Mouse (Mus musculus) intestine, embryonic 15.5 days (tissue): Measurements from ENCODE around the gene Klhl4. TPM values are rescaled to one million over a fixed set of nuclear protein-coding genes. Genes with fewer than 3 reads are reported as not detected.

Experiments
- ATAC-seq: fragments of 200-750 bp; cut with Nextera tagmentation; 2 replicates; pipeline ENCODE4 v1.8.0; 2017; ENCODE audit warnings: moderate TSS enrichment, moderate library complexity
- H3K27ac ChIP-seq: fragments of 300-500 bp; sonication (generic); 2 replicates; pipeline ENCODE4 v1.5.1; 2015; ENCODE audit warnings: mild to moderate bottlenecking, inconsistent platforms
- H3K27me3 ChIP-seq: fragments of 300-500 bp; sonication (generic); replicated peaks from 2 replicates; pipeline ENCODE4 v1.6.1; 2015; ENCODE audit warnings: inconsistent platforms
- H3K36me3 ChIP-seq: fragments of 300-500 bp; sonication (generic); 2 replicates; pipeline ENCODE4 v1.6.1; 2015; ENCODE audit warnings: inconsistent platforms
- H3K4me1 ChIP-seq: fragments of 300-500 bp; sonication (generic); replicated peaks from 2 replicates; pipeline ENCODE4 v1.6.1; 2015; ENCODE audit warnings: inconsistent platforms
- H3K4me2 ChIP-seq: fragments of 300-500 bp; sonication (generic); replicated peaks from 2 replicates; pipeline ENCODE4 v1.6.1; 2015; ENCODE audit warnings: mild to moderate bottlenecking, inconsistent platforms
- H3K4me3 ChIP-seq: fragments of 300-500 bp; sonication (generic); replicated peaks from 2 replicates; pipeline ENCODE4 v1.5.1; 2015; ENCODE audit warnings: inconsistent platforms
- H3K9ac ChIP-seq: fragments of 300-500 bp; sonication (generic); 2 replicates; pipeline ENCODE4 v1.6.1; 2015; ENCODE audit warnings: inconsistent platforms
- H3K9me3 ChIP-seq: fragments of 300-500 bp; sonication (generic); 2 replicates; pipeline ENCODE4 v1.6.1; 2016; ENCODE audit warnings: inconsistent platforms
- WGBS: fragments of 180-500 bp; shearing (Covaris S2); methylation state at CpG from one replicate; pipeline ENCODE4 v1.1.7; 2015; 5-methylcytosine and 5-hydroxymethylcytosine counted together
- polyA plus RNA-seq: library from polyadenylated mRNA; unstranded; fragments of >200 nt; fragmentation: Nextera tagmentation; extraction: Ambion mirVana; gene quantifications from 2 replicates; pipeline ENCODE4 v1.2.1, GENCODE M21; 2015

Klhl4 gene
- 10.5 and 12.4 TPM in 2 replicates for polyA plus RNA-seq

DNA sequence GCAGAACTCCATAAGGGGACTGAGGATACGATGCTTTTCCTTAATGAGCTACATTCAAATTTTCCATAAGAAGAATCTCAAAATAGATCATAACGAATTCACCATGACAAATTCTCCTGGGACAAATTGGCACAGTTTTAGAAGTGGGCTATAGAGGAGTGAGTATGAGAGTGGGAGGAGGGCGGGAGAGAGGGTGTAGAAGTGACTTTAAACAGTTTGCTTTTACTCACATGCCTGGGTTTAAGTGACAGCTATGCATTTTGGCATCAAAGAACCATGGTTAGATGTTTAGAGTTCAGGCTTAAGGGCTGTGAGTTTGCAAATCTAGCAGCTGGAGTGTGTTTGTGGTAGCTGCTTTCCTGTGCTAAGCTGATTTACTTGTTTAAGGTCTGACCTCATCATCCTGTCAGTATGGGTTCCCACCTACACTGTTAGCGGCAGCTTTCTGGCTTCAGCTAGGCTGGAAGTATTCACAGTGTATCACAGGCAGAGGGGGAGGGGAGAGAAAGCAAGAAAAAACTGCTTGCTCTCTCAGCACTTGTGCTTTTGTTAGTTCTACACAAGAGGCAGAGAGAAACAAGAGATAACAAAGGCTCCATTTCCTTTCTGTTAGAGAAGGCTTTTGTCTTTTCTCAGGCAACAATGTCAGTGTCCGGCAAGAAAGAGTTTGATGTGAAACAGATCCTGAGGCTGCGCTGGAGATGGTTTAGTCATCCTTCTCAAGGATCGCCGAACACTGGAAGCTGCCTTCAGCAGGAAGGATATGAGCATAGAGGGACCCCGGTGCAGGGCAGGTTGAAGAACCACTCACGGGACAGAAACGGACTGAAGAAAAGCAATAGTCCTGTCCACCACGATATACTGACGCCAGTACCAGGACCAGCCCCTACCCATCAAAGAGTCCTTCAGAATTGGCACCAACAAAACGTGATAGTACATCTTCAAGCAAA is at the start of gene Klhl4:
Klhl4 (plus strand) TSS at position 552 of the 950 bp plus-strand sequence.
- no peaks in the 10 kb centered on the region for H3K9me3 ChIP-seq
- H3K4me2 ChIP-seq = peak within 1 kb of the TSS; percentile 36
- H3K4me1 ChIP-seq = no peaks in the 10 kb centered on the region
- H3K27me3 ChIP-seq = no peaks in the 10 kb centered on the region
- peak within 1 kb of the TSS; percentile 17; the same call in 1 of the 2 replicates for H3K27ac ChIP-seq
- H3K9ac ChIP-seq = no peak within 1 kb of the TSS
- peak; percentile 68; the same call in 1 of the 2 replicates for ATAC-seq
- no peaks in the 10 kb centered on the region for H3K36me3 ChIP-seq
- WGBS = 35% methylated on average over 14 of the region's 14 CpGs
- peak within 1 kb of the TSS; percentile 16; the same call in 1 of the 2 replicates for H3K4me3 ChIP-seq

- ATAC-seq = no peak
- Histone ChIP-seq H3K9ac (no peak overlapping the region), H3K4me3 (no peak overlapping the region)
Measured at GRCm38 (mm10) chrX:114484153-114484552, 10.0 kb downstream of the Klhl4 start.

DNA sequence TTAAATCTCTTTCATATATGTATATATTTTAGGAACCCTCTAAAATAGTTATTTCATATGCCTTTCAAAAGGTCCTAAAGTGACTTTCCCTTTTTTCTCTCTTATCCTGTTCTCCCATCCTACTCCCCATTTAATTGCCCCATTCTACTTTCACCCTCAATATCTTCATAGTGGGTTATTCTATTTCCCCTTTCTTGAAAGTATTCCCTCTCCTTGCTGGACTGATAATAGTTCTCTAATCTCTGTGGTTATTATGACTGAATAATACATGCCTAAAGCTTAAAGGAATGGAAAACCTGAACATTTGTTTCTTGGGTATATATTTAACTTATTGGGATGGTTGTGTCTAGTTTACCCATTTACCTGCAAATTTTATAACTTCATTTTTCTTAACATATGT is 12.6 kb downstream of the Klhl4 start:
- Histone ChIP-seq H3K27ac (no peak overlapping the region), H3K36me3 (no peaks in the 10 kb centered on the region), H3K4me2 (no peak overlapping the region), H3K9ac (no peak overlapping the region), H3K4me1 (no peaks in the 10 kb centered on the region), H3K4me3 (no peak overlapping the region), H3K9me3 (no peaks in the 10 kb centered on the region), H3K27me3 (no peaks in the 10 kb centered on the region)
- ATAC-seq = no peak

More at GRCm38 (mm10) chrX:114484153-114484552, 10.0 kb downstream of the Klhl4 start:
- H3K4me2 ChIP-seq = no peak overlapping the region
- no peaks in the 10 kb centered on the region for H3K9me3 ChIP-seq
- no peak overlapping the region for H3K27ac ChIP-seq
- no peaks in the 10 kb centered on the region for H3K27me3 ChIP-seq
- no peaks in the 10 kb centered on the region for H3K4me1 ChIP-seq
- H3K36me3 ChIP-seq = no peaks in the 10 kb centered on the region

GRCm38 (mm10) chrX:114558141-114558540 is 84.0 kb downstream of the Klhl4 start:
- no peak overlapping the region for H3K27ac ChIP-seq
- H3K4me3 ChIP-seq = no peak overlapping the region
- H3K9me3 ChIP-seq = no peaks in the 10 kb centered on the region
- no peaks in the 10 kb centered on the region for H3K27me3 ChIP-seq
- no peaks in the 10 kb centered on the region for H3K4me1 ChIP-seq
- no peak overlapping the region for H3K9ac ChIP-seq
- H3K4me2 ChIP-seq = no peak overlapping the region
- no peaks in the 10 kb centered on the region for H3K36me3 ChIP-seq
- ATAC-seq = no peak
- 35% methylated on average over 3 of the region's 3 CpGs for WGBS

DNA sequence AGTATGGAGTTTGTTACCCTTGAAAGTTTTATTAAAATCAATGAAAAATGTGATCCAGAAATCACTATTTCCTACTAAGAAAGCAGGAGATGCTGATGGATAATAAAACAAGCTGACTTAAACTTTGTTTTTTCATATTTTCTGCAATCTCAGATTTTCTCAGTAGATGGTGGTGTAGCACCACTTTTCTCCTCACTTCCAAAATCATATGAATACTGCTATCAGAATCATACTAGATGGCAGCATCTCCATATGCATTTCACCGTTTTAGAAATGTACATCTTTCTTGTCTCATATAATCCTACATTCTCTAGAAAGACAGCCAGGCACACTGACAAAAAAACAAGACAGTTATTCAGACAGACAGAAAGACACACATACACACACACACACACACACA is 108.2 kb downstream of the Klhl4 start:
- Histone ChIP-seq H3K4me2 (no peak overlapping the region), H3K4me1 (no peaks in the 10 kb centered on the region), H3K36me3 (no peaks in the 10 kb centered on the region), H3K4me3 (no peak overlapping the region), H3K9me3 (no peaks in the 10 kb centered on the region), H3K27ac (no peak overlapping the region), H3K9ac (no peak overlapping the region), H3K27me3 (no peaks in the 10 kb centered on the region)
- WGBS = 62% methylated on average over 1 of the region's 1 CpGs
- ATAC-seq = no peak
